Comparison of ENCODE assay signal across 20 mouse cellular contexts in the genomic region with DNA sequence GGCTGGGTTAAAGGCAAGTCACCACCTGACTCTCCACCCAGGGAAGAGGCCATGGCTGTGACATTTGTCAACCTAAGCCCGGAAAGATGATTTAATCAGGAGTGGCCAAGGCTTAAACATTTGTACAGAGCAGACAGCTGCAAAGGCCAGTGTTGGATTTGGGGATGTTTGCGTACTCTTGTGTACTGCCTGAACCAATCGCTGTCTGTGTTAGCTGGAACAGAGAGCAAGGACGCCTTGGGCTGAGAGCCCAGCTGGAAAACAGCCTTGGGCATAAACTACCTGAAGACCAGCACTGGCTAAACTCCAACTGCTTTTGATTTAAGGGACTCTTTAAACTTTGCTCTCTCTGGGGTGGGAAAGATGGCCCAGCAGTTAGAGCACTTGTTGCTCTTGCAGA. TPM values are rescaled to one million over a fixed set of nuclear protein-coding genes. Genes with fewer than 3 reads are reported as not detected.
A peak's percentile ranks its signal among the peaks of the same experiment; 100 is the strongest.
DNase-seq lines count a peak whose midpoint lies in the region; ATAC-seq lines count a peak whose summit lies in the region.
"Had no signal": no experiment of that assay in that cellular context is flagged by ENCODE, and none has a peak within 500 bp of the region (broad histone marks: within the 10 kb centered on the region; RNA-seq: fewer than 3 reads in every experiment).

No protein-coding gene starts in this region.

- no peak for ATAC-seq in limb, embryonic 11.5 days (ENCODE audit: insufficient number of reproducible peaks, low FRiP score, low TSS enrichment, low read depth)
- ATAC-seq: forebrain, postnatal 0 days; hindbrain, embryonic 16.5 days had no signal

- WGBS in limb, embryonic 11.5 days: 8% methylated on average over 4 of the region's 4 CpGs

- peaks cover 20% of the 10 kb centered on the region for H3K4me1 ChIP-seq in limb, embryonic 11.5 days (ENCODE audit: control insufficient read depth, insufficient read depth, low read length)

- H3K27me3 ChIP-seq in limb, embryonic 11.5 days (ENCODE audit: control insufficient read depth, insufficient read depth, low read length): no peaks in the 10 kb centered on the region

- H3K9ac ChIP-seq in limb, embryonic 11.5 days (ENCODE audit: low read length): peak overlapping the region; percentile 17; the same call in 1 of the 2 replicates
- H3K9ac ChIP-seq: forebrain, postnatal 0 days; lung, embryonic 15.5 days had no signal

- no peaks in the 10 kb centered on the region for H3K9me3 ChIP-seq in limb, embryonic 11.5 days (ENCODE audit: control insufficient read depth, low read length)
- H3K9me3 ChIP-seq: lung, embryonic 15.5 days; megakaryocyte, embryonic 14.5 days had no signal

- intact Hi-C loops in heart, postnatal 36 days (cut with DNase I): loop anchor here (10.0 kb wide), 2 partner anchors 536 to 1076 kb away; no protein-coding TSS in a partner anchor

- H3K36me3 ChIP-seq in limb, embryonic 11.5 days (ENCODE audit: control insufficient read depth, insufficient read depth, low read length): no peaks in the 10 kb centered on the region
- H3K36me3 ChIP-seq: lung, embryonic 15.5 days had no signal

- peak; percentile 38 for DNase-seq in urinary bladder, postnatal 14 days (ENCODE audit: low spot score)
- DNase-seq in urinary bladder, postnatal 4 days (ENCODE audit: low spot score in 2 of 2): no peak
- peak; percentile 42 to 66 for DNase-seq in kidney, adult 8-10 months
- peak; percentile 44 for DNase-seq in limb, embryonic 11.5 days (ENCODE audit: low spot score)
- no peak for DNase-seq in cerebellum, adult 8-10 months
- DNase-seq in heart, postnatal 36 days: no peak
- no peak for DNase-seq in ovary, postnatal 10 days (ENCODE audit: low spot score)
- DNase-seq: forebrain, postnatal 0 days; right cerebral cortex, postnatal 25 days had no signal

- peak overlapping the region; percentile 92 for H3K4me2 ChIP-seq in limb, embryonic 11.5 days (ENCODE audit: low read depth, severe bottlenecking)
- H3K4me2 ChIP-seq: lung, embryonic 15.5 days had no signal

- H3K4me3 ChIP-seq in limb, embryonic 11.5 days (ENCODE audit: low read depth, low read length): no peak overlapping the region
- H3K4me3 ChIP-seq: lung, embryonic 15.5 days; megakaryocyte, embryonic 14.5 days had no signal

- H3K27ac ChIP-seq in limb, embryonic 11.5 days (replicated peaks; ENCODE audit: low read depth, low read length): no peak overlapping the region
- H3K27ac ChIP-seq: lung, embryonic 15.5 days had no signal

RNA-seq across cellular contexts. Expression of gene Hoxd3, which starts 3.1 kb away (rescaled TPM):
- 1.2 and 1.4 TPM in 2 replicates for polyA plus RNA-seq in limb, embryonic 11.5 days (2014; fragmentation: Nextera tagmentation; extraction: Ambion mirVana)
- total RNA-seq in heart, postnatal 36 days (2021): not detected
- total RNA-seq: forebrain, postnatal 0 days; left cerebral cortex, adult 18-20 months; liver, adult 2 months had no signal
- polyA plus RNA-seq: cortical plate, adult 2 months; forebrain, postnatal 0 days; liver, adult 2 months; midbrain, postnatal 0 days had no signal

RNA-seq across cellular contexts. Expression of gene Hoxd4, which starts 3.1 kb away (rescaled TPM):
- 0.84 and 1.9 TPM in 2 replicates for polyA plus RNA-seq in limb, embryonic 11.5 days (2014; fragmentation: Nextera tagmentation; extraction: Ambion mirVana)
- under 1 TPM; 0.19 to 0.28 TPM for total RNA-seq in heart, postnatal 36 days (2021)
- total RNA-seq: forebrain, postnatal 0 days; left cerebral cortex, adult 18-20 months had no signal
- polyA plus RNA-seq: cortical plate, adult 2 months; forebrain, postnatal 0 days; midbrain, postnatal 0 days; thymus, postnatal 0 days had no signal

RNA-seq across cellular contexts. Expression of gene Hoxd8, which starts 4.3 kb away (rescaled TPM):
- 11.6 and 13.1 TPM in 2 replicates for polyA plus RNA-seq in limb, embryonic 11.5 days (2014; fragmentation: Nextera tagmentation; extraction: Ambion mirVana)
- 1 to 10 TPM; 1.1 to 1.3 TPM for total RNA-seq in heart, postnatal 36 days (2021)
- total RNA-seq: left cerebral cortex, adult 18-20 months; liver, adult 2 months had no signal
- polyA plus RNA-seq: cortical plate, adult 2 months; midbrain, postnatal 0 days had no signal

RNA-seq across cellular contexts. Expression of gene Hoxd9, which starts 11.1 kb away (rescaled TPM):
- 17.1 and 24.1 TPM in 2 replicates for polyA plus RNA-seq in limb, embryonic 11.5 days (2014; fragmentation: Nextera tagmentation; extraction: Ambion mirVana)
- under 1 TPM; 0.36 to 0.41 TPM for total RNA-seq in heart, postnatal 36 days (2021)
- total RNA-seq: CH12.LX; forebrain, postnatal 0 days; left cerebral cortex, adult 18-20 months; liver, adult 2 months; midbrain, postnatal 0 days had no signal
- polyA plus RNA-seq: cortical plate, adult 2 months; forebrain, postnatal 0 days; hindbrain, embryonic 16.5 days; liver, adult 2 months; midbrain, postnatal 0 days had no signal

RNA-seq across cellular contexts. Expression of gene Hoxd10, which starts 17.0 kb away (rescaled TPM):
- polyA plus RNA-seq in limb, embryonic 11.5 days (2014; fragmentation: Nextera tagmentation; extraction: Ambion mirVana): 52.0 and 55.0 TPM in 2 replicates
- total RNA-seq in heart, postnatal 36 days (2021): under 1 TPM in 1 of 2 experiments, not detected in 1; 0.22 TPM
- total RNA-seq: CH12.LX; forebrain, postnatal 0 days; left cerebral cortex, adult 18-20 months; liver, adult 2 months had no signal
- polyA plus RNA-seq: cortical plate, adult 2 months; forebrain, postnatal 0 days; heart, embryonic 16.5 days; hindbrain, embryonic 16.5 days; large intestine, adult 2 months; liver, adult 2 months; midbrain, postnatal 0 days had no signal

Comparison
In these comparisons a context has a peak if more than half of its experiments do, and no peak if none do; other contexts are left out.
1. DNase-seq: peak in urinary bladder, postnatal 14 days (single experiment), kidney, adult 8-10 months (2 of 2) and limb, embryonic 11.5 days (single experiment); none in urinary bladder, postnatal 4 days (0 of 2), cerebellum, adult 8-10 months (single experiment), heart, postnatal 36 days (0 of 2) and ovary, postnatal 10 days (single experiment).